Mouse (Mus musculus) C2C12 (cell line): ENCODE results near the gene Tnr. TPM values are rescaled to one million over a fixed set of nuclear protein-coding genes. Genes with fewer than 3 reads are reported as not detected.
A peak's percentile ranks its signal among the peaks of the same experiment; 100 is the strongest.

Source experiments
- H3K27me3 ChIP-seq: one replicate; pipeline ENCODE4 v1.6.1; 2011; ENCODE audit not compliant: control insufficient read depth, insufficient read depth, insufficient read length
- H3K36me3 ChIP-seq: one replicate; pipeline ENCODE4 v1.6.1; 2011; ENCODE audit not compliant: control insufficient read depth, insufficient read depth
- H3K4me3 ChIP-seq: one replicate; pipeline ENCODE4 v1.5.1; 2011; ENCODE audit warnings: mild to moderate bottlenecking, control low read depth; ENCODE audit not compliant: poor library complexity, insufficient read depth, severe bottlenecking
- H3K79me2 ChIP-seq: one replicate; pipeline ENCODE4 v1.6.1; 2011; ENCODE audit not compliant: control insufficient read depth, insufficient read depth
- H3K79me3 ChIP-seq: one replicate; pipeline ENCODE4 v1.6.1; 2011; ENCODE audit warnings: low read depth, control low read depth
- H3ac ChIP-seq: one replicate; pipeline ENCODE3; 2011; ENCODE audit warnings: low read depth; ENCODE audit not compliant: control insufficient read depth, insufficient read length
- CEBPB ChIP-seq: IDR thresholded peaks from one replicate; pipeline ENCODE4 v1.6.1; 2011; ENCODE audit warnings: low read depth, mild to moderate bottlenecking, control low read depth, moderate library complexity
- CTCF ChIP-seq: IDR thresholded peaks from one replicate; pipeline ENCODE4 v1.5.1; 2011; ENCODE audit not compliant: control insufficient read depth, insufficient read depth, insufficient read length
- FOSL1 ChIP-seq: IDR thresholded peaks from one replicate; pipeline ENCODE4 v1.8.0; 2011; ENCODE audit warnings: mild to moderate bottlenecking, low read length; ENCODE audit not compliant: poor library complexity, insufficient read depth, severe bottlenecking
- MAX ChIP-seq: IDR thresholded peaks from one replicate; pipeline ENCODE4 v1.6.1; 2011; ENCODE audit warnings: mild to moderate bottlenecking, control low read depth
- MYOD1 ChIP-seq: IDR thresholded peaks from one replicate; pipeline ENCODE4 v1.6.1; 2011; ENCODE audit warnings: low read depth; ENCODE audit not compliant: control insufficient read depth, insufficient read length
- MYOG ChIP-seq: IDR thresholded peaks from one replicate; pipeline ENCODE4 v1.6.1; 2011; ENCODE audit not compliant: control insufficient read depth, insufficient read length; ENCODE audit errors: extremely low read depth
- USF1 ChIP-seq: IDR thresholded peaks from one replicate; pipeline ENCODE4 v1.6.1; 2011; ENCODE audit warnings: low read depth, mild to moderate bottlenecking, control low read depth, moderate library complexity
- polyA plus RNA-seq: library from polyadenylated mRNA; unstranded; fragments of >200 nt; fragmentation: generic; extraction: Trizol; gene quantifications from one replicate; pipeline ENCODE4 v1.2.1, GENCODE M21; 2012; ENCODE audit warnings: missing spikeins

The Tnr gene
- polyA plus RNA-seq, 1 experiment: under 0.01 TPM

GRCm38 (mm10) chr1:159812820-159813411 lies 289.3 kb downstream of the Tnr start:
- H3K4me3 ChIP-seq: no peak overlapping the region
- H3K79me2 ChIP-seq: no peaks in the 10 kb centered on the region
- H3K36me3 ChIP-seq: no peaks in the 10 kb centered on the region
- TF ChIP-seq MYOD1: peak; percentile 3
- TF ChIP-seq MYOG: no peak
- peak; percentile 73 for TF ChIP-seq USF1
- no peak for TF ChIP-seq MAX
- no peak for TF ChIP-seq CTCF
- no peaks in the 10 kb centered on the region for H3K79me3 ChIP-seq
- H3ac ChIP-seq: no peak overlapping the region
- no peaks in the 10 kb centered on the region for H3K27me3 ChIP-seq

GRCm38 (mm10) chr1:159814348-159814747 lies 290.8 kb downstream of the Tnr start:
- TF ChIP-seq FOSL1 (no peak), USF1 (no peak), MAX (no peak), MYOG (no peak), CTCF (no peak), CEBPB (no peak), MYOD1 (no peak)
- no peaks in the 10 kb centered on the region for H3K27me3 ChIP-seq

GRCm38 (mm10) chr1:159816614-159817371 lies 293.2 kb downstream of the Tnr start:
- no peak overlapping the region for H3ac ChIP-seq
- no peaks in the 10 kb centered on the region for H3K79me3 ChIP-seq
- H3K4me3 ChIP-seq: no peak overlapping the region
- no peaks in the 10 kb centered on the region for H3K36me3 ChIP-seq
- H3K27me3 ChIP-seq: no peaks in the 10 kb centered on the region
- TF ChIP-seq FOSL1 (no peak), USF1 (no peak), MYOG (no peak), CEBPB (no peak), CTCF (no peak), MYOD1 (no peak), MAX (no peak)
- no peaks in the 10 kb centered on the region for H3K79me2 ChIP-seq

More at GRCm38 (mm10) chr1:159814348-159814747, 290.8 kb downstream of the Tnr start:
- no peak overlapping the region for H3K4me3 ChIP-seq
- no peaks in the 10 kb centered on the region for H3K79me2 ChIP-seq
- H3K36me3 ChIP-seq: no peaks in the 10 kb centered on the region
- no peak overlapping the region for H3ac ChIP-seq
- no peaks in the 10 kb centered on the region for H3K79me3 ChIP-seq

GRCm38 (mm10) chr1:159819511-159819910 lies 295.9 kb downstream of the Tnr start:
- Histone ChIP-seq H3K27me3 (no peaks in the 10 kb centered on the region), H3K36me3 (no peaks in the 10 kb centered on the region), H3K79me3 (no peaks in the 10 kb centered on the region), H3K4me3 (no peak overlapping the region), H3ac (no peak overlapping the region), H3K79me2 (no peaks in the 10 kb centered on the region)
- TF ChIP-seq FOSL1: no peak
- TF ChIP-seq CTCF: no peak
- no peak for TF ChIP-seq MYOG
- no peak for TF ChIP-seq MAX

- no peaks in the 10 kb centered on the region for H3K79me3 ChIP-seq
- TF ChIP-seq USF1 (no peak), FOSL1 (no peak), MYOG (no peak), MYOD1 (no peak), CTCF (no peak), CEBPB (no peak), MAX (no peak)
- H3K27me3 ChIP-seq: no peaks in the 10 kb centered on the region
- H3K36me3 ChIP-seq: no peaks in the 10 kb centered on the region
- no peaks in the 10 kb centered on the region for H3K79me2 ChIP-seq
- H3K4me3 ChIP-seq: no peak overlapping the region
- no peak overlapping the region for H3ac ChIP-seq
Measured at GRCm38 (mm10) chr1:159822416-159822815, 298.8 kb downstream of the Tnr start.

GRCm38 (mm10) chr1:159828531-159828930 lies 305.0 kb downstream of the Tnr start:
- Histone ChIP-seq H3K36me3 (no peaks in the 10 kb centered on the region), H3K27me3 (no peaks in the 10 kb centered on the region), H3K79me3 (no peaks in the 10 kb centered on the region), H3K79me2 (no peaks in the 10 kb centered on the region), H3ac (no peak overlapping the region), H3K4me3 (no peak overlapping the region)
- TF ChIP-seq FOSL1 (no peak), MYOD1 (peak; percentile 67)
